Mouse (Mus musculus) left cerebral cortex, postnatal 10 days (tissue): Measurements from ENCODE around the gene Rpl36. TPM values are rescaled to one million over a fixed set of nuclear protein-coding genes. Genes with fewer than 3 reads are reported as not detected.

ENCODE experiments used
- DNase-seq, 2 experiments: peaks; one replicate each; pipeline ENCODE4 v3.0.0; 2021 to 2022; ENCODE audit warnings: low spot score in 2 of 2, mixed read lengths in 1 of 2; ENCODE audit errors: extremely low spot score in 1 of 2
- intact Hi-C: fragments of 180-260 bp; cut with DNase I; formaldehyde crosslinking; loops from one replicate; pipeline ENCODE4 v1.15.1; 2025
- total RNA-seq, 2 experiments: library from RNA; stranded (reverse); gene quantifications; 2 replicates each; pipeline ENCODE4 v1.2.3; 2021

Gene Rpl36
- total RNA-seq, result 100 to 1,000 TPM; 430 to 448 TPM

DNA sequence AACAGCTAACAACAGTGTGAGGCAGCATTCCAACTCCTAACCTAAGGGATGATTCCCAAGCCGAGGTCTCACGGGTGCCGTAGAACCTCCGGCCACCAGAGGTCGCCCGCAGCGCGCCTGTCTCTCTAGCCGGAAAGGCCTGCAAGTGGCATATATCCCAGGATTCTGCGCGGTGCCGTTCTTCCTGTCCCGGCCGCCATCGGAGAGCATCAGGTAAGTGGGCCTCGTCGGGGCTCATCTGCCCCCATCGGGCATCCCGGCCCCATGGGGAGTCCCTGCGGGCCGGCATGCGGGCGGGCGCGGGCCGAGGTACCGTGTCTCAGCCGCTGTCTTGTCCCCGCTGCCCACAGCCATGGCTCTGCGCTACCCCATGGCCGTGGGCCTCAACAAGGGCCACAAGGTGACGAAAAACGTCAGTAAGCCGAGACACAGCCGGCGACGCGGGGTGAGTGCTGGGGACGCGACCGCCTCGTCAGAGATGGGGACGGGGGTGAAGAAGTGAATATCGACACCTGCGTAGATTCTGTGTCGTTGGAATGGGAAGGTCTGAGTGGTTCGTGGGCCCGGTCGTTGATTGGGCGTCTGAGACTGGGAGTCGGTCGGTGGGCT is at the start of gene Rpl36:
Gene Rpl36 (plus strand): TSS at position 181 of the 609 bp plus-strand sequence.
- DNase-seq, result peak; percentile 95
- intact Hi-C loops, result loop anchor here (5.0 kb wide), 1 partner anchor 59 kb away; the partner anchor contains the start of gene Ranbp3

DNA sequence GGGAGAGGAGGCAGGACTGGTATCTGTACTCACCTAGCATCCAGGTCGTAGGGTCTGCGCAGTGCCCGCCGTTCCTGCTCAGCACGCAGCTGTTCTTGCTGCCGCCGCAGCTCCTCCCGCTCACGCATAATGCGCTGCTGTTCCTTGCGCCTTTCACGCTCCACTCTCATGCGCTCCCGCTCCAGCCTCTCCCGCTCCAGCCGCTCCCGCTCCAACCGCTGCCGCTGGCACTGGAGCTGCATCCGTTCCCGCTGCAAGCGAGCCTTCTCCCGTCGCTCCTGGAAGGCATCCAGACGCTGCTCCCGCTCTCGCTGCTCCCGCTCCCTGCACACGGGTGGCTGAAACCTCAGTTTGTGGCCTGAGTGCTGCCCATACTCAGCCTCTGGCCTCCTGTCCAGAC is 46.9 kb upstream of the Rpl36 start:
- no peak for DNase-seq
- intact Hi-C loops, result no loop called here

DNA sequence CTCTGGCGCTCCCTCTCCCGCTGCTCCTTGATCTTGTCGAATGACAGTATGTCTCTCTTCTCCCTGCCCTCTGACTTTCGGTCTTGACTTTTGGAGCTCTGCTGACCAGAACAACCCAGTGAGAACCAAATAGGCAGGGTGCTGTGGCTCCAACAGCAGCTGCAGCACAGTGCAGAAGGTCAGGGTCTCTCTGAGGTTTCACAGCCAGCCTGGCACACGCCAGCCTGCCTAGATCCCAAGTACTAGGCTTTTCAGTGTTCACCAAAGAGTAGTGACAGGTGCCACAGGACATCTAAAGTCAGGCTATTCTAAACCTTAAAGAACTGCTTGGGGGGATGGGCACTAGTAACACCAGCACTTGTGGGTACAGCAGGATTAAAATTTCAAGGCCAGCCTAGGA is 46.3 kb upstream of the Rpl36 start:
- DNase-seq, result no peak
- intact Hi-C loops, result no loop called here

DNA sequence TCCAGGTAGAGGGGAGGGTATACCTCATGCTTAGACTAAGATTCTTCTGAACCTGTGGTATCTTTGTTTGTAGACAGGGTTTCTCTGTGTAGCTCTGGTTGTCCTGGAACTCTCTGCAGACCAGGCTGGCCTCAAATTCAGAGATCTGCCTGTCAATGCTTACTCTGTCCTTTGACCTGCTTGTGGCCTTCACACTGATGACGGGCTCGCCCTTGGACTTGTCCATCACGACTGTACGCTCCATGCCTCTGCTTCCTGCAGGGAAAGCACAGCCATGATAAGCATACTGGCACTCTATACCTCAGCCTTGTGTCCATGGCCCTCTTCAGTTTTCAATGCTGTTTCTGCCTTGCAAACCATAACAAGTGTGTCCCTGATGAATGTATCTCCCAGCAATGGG is 45.8 kb upstream of the Rpl36 start:
- intact Hi-C loops, result no loop called here
- DNase-seq, result no peak

DNA sequence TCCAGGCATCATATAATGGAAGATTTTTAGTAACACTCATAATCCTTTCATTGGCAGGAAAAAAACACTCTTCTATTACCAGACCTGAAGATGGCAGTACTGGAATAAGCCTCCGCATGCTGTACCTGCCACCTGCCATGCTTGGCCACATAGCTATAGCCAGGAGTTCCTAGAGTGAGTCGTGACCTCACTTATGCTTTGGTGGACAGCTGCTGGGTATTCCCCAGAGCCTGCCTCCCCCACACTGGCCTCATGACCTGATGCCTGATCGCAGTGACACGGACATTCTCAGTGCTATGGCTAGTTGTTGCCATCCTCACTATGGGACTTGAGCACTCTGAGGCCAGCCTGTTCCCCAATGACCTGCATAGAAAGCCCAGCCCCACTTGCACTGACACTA is 42.9 kb upstream of the Rpl36 start:
- no peak for DNase-seq
- intact Hi-C loops, result no loop called here

DNA sequence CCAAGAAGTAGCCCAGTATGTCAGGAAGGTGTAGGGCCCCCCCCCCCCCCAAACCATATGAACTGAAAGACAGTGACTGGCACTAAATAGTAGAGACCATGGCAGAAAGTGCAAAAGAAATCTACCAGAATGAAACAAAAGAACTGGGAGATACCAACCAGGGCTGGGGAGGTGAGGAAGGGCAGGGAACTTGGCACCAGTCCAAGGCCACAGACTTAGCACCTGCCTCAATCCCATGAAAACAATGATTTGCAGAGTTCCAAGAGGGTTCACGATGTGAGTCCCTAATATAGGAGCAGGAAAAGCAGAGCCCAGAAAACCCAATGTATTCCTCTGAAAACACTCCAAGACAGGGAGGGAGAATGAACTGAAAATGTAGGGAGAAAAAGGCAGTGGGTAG is 41.1 kb upstream of the Rpl36 start:
- intact Hi-C loops, result no loop called here
- no peak for DNase-seq

DNA sequence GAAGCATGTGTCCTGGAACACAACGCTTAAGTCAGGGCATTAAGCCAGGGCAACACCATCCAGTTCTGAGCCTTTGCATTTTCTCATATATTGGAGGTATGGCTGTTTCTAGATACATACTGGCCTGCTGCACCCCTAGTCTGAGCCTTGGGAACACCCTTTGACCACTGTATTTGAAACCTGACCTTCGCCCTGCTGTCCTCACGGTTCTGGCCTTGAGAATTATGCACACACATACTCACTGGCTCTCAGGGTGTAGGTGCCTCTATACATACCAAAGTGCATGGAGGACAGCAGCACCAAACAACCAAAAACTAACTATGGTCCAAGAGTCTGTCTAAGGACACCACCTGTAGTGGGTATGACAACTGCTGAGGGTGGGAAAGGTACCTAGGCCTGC is 40.3 kb upstream of the Rpl36 start:
- no peak for DNase-seq
- intact Hi-C loops, result no loop called here

DNA sequence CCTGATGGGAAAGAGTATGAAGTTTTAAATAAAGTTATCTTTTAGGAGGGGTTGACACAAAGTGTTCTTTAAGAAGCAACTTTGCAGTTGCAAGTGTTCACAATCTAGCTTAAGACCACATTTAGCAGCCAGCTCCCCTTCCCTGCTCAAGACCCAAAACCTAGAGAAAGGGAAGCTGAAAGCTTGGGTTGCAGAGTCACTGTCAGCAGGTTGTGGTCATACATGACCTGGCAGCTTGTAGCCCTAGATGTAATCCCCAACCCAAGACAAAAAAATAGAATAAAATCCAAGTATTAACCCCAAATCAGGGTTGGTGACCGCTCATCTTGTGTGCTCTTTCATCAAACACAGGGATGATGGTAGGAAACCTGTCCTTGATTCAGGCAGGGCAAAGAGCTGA is 30.1 kb upstream of the Rpl36 start:
- DNase-seq, result no peak
- intact Hi-C loops, result no loop called here

DNA sequence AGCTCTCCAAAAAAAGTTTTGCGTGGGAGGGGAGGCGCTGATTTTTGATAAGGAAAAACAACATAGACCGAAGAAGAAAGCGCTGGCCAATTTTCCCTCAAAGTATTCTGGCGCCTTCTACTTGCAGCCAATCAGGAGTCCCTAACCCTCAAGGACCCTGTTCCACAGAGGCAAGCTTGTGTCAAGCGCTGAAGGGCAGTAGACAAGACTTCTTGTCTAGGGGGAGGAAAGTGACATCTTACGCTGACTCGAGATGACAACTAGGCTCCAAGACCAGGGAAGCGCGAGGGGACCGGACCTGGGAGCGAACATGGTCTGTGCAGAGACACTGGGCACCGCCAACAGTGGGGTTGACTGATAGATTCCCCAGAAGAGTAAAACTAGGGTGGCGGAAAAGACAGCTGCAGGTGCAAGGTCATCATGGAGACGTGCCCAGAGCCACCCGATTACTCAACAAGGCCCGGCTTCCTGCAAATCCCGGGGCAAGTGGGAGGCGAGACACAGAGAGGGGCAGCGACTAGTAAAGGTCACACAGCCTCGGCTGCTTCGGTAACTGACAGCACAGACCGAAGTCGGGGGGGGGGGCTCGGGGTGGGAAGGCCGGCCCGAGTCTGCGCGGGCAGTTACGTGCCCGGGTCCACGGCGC is 29.5 kb upstream of the Rpl36 start:
- intact Hi-C loops, result no loop called here
- DNase-seq, result peak in 1 of 2 experiments; percentile 40

DNA sequence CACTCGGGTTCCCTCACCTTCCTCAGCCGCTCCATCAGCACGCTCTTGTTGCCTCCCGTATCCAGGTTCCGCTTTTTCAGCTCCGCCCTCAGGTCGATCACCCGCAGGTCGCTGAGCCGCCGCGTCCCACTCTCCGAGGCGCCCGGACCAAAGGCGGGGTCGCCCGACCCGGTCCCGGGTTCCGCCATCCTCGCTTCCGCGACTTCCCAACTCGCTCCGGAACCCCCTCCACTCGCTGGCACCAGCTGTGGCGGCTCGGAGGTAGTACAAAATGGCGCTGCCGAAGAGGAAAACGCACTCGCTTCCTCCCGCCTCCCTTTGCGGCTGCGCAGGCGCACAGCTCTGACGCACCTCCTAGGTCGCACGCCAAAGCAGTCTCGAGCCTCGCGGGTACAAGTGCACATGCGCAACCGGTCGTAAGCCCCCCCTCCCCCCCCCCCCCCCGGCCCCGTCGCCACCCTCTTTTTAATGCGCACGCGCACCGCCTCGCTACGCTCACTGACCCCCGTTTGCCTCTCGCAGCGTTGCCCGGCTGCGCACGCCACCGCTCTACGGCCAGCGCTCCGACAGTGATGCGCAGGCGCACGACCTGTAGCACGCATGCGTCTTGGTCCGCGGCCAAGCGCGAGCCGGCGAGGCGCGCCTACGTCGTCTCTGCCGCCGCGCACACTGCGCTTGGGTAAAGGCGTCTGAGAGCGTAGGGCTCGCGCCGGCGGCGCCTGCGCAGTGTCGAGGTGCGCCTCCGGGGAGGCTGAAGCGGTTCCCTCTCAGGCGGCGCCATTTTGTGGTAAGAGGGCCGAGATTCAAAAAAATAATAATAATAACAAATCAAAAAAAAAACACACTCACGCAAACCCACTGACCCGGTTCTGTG is 28.7 kb upstream of the Rpl36 start, which contains the start of the genes Safb2 and Safb:
Gene Safb2 (minus strand): TSS at position 329 of the 874 bp plus-strand sequence.
Gene Safb (plus strand): TSS at position 569 of the 874 bp plus-strand sequence.
- intact Hi-C loops, result no loop called here
- DNase-seq, result peak; percentile 98 to 100

DNA sequence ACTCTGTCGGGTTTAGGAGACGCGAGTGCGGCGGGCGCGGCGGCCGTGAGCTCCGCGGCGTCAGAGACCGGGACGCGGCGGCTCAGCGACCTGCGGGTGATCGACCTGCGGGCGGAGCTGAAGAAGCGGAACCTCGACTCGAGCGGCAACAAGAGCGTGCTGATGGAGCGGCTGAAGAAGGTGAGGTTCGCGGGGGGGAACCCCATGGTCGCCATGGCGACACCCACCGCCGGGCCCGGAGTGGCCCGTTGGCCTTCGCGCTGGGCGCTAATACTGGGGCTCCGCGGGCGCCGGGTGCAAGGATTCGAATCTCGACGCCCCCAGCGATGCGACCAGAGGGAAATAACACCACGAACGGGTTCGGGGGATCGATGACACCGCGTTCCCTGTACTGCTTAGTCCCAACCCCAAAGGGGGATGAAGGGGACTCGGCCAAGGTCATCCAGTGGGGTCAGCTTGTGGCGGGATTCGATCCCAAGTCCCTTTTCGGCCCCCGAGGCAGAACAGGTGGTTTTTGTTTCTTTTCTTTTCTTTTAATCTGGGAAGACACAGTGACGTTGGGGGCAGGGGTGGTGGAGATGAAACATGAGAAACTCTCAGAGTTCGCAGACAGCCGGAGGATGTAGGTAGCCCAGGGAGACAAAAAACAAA is 27.9 kb upstream of the Rpl36 start:
- DNase-seq, result peak; percentile 22 to 73
- intact Hi-C loops, result no loop called here

DNA sequence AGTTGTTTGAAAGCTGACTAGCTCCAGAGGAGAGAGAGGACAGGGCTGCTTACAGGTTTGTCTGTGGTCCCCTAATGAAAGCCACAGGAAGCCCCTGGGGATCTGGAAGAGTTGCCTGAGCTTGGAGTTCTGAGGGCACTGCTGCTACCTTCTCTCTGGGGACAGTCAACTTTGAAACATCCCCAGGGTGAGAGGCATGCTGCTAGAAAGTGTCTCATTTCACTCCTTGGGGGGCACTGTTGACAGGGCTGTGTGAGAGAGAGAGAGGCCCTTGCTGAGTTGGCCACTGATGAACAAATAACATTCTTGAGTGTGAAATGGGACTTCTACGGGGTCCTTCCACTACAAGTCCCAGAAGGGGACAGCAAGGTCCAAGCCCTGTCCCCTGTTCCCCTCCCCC is 25.4 kb upstream of the Rpl36 start:
- intact Hi-C loops, result no loop called here

DNA sequence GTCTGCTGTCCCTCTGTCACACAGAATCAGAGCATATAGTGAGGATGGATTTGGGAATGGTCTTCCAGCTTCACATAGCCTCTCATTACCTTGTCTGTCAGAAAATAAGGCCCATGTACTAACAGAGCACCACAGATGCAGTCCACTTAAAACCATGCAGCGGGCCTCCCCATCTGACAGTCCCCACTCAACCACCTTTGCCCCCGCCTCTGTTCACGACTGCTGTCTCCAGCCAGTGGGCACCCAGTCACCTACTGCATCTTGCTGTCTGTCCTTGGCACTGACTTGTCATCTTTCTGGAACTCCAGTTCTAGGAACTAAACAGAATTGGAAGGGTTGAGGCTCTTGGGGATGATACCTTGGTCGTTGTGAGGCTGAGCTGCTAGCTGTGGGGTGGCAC is 24.3 kb upstream of the Rpl36 start:
- intact Hi-C loops, result no loop called here
- DNase-seq, result no peak

More for the DNA sequence above, 25.4 kb upstream of the Rpl36 start:
- DNase-seq, result no peak

DNA sequence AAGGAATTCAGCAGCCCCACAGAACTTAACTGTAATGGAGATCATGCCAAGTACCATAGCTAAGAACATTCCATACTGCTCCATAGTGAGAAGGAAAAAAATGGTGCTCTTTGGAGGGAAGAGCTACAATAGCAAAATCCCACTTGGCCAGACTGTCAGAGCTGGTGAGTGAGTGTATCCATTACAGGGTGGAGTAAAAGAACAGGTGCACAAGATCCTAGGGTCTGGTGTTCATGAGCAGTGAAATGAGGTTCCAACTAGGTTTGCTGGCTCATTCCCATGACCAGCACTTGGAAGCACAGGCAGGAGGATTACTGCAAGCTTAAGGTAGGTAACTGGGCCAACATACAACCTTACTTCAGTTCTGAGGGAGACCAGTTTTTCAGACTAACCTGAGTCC is 20.7 kb upstream of the Rpl36 start:
- DNase-seq, result no peak

DNA sequence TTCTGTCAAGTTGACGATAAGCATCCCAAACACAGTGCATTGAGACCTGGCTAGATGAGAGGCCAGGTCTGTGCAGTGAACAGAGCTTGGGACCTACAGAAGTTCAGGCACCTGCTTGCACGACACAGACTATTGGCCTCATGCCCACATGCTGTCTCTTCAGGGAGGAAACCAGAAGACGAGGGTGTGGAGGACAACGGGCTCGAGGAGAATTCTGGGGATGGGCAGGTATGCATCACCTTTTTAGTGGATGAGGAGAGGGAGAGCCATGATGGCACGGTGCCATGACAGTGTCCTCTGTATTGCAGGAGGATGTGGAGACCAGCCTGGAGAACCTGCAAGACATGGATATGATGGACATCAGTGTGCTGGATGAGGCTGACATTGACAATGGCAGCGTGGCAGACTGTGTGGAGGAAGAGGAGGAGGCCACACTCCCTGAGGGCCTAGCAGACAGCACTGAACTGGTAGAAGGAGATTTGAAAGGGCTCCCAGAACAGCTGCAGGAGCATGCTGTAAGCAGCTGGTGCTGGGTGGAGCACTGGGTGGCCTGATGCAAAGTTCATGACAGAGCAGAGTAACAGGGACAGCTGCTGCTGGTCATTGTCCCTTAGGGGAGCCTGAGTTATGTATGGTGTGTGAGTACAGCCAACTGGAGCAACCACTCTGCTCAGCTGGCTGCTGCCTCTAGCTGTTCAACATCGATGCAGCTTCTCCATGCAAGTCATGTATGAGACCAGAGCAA is 19.5 kb upstream of the Rpl36 start:
- DNase-seq, result peak in 1 of 2 experiments; percentile 59
- intact Hi-C loops, result no loop called here

More for the DNA sequence above, 20.7 kb upstream of the Rpl36 start:
- intact Hi-C loops, result no loop called here

DNA sequence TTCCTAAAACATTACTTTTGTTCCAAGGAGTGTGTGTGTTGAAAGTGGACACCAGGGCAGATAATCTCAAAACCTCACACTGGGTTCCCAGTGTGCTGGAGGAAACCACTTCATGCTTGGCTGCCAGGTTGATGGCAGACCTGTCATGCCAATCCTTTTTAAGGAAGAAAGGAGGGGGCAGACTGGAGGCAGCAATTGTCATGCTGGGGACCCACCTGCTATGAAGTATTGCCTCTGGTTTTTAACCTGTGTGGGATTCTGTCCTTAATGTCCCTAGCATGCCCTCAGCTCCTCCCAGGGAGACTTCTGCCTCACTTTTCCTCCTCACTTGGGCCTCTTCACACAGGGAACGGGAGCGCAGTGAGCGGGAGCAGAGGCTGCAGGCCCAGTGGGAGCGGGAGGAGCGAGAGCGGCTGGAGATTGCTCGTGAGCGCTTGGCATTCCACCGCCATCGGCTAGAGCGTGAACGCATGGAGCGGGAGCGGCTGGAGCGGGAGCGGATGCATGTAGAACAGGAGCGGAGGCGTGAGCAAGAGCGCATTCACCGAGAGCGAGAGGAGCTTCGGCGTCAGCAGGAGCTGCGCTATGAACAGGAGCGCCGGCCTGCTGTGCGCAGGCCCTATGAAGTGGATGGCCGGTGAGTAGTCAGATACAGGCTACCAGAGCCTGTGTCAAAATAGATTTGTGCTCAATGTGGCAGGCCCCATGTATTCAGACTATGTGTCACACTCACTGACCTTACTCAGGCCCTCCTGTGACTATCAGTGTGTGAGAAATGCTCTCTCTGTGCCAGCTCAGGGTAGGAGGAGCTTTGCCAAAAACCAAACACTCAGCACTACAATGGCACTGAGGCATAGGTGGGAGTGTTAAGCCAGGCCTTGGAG is 9.8 kb upstream of the Rpl36 start:
- intact Hi-C loops, result no loop called here
- DNase-seq, result no peak

DNA sequence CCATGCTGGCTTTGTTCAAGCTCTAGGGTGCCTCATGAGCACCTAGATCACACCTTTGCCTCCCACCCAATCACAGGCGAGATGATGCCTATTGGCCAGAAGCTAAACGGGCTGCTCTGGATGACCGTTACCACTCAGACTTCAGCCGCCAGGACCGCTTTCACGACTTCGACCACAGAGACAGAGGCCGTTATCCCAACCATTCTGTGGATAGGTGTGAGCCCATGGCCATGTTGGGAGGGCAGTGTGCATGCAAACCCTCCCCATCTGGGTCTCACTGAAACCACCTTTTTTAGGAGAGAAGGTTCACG is 9.2 kb upstream of the Rpl36 start:
- no peak for DNase-seq
- intact Hi-C loops, result no loop called here

DNA sequence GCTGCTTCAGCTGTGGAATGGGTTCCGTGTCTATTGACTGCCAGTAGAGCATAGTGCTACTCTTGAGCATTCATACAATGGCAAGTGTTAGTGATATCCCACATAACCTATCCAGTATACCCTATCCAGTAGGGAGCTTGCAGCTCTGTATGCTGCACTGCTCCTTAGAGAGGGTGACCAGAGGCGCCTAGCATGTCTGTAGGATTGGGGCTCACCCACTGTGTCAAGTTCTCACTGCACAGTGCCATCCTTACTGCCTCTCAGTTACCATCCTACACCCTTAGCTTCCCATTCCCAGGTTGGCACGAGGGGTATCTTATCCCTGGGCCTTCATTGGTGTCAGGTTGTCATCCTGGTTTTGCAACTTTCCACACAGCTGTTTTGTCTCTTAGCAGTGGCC is 8.8 kb upstream of the Rpl36 start:
- DNase-seq, result no peak
- intact Hi-C loops, result no loop called here
